8 mouse cellular contexts compared by ENCODE assay signal in the genomic region with DNA sequence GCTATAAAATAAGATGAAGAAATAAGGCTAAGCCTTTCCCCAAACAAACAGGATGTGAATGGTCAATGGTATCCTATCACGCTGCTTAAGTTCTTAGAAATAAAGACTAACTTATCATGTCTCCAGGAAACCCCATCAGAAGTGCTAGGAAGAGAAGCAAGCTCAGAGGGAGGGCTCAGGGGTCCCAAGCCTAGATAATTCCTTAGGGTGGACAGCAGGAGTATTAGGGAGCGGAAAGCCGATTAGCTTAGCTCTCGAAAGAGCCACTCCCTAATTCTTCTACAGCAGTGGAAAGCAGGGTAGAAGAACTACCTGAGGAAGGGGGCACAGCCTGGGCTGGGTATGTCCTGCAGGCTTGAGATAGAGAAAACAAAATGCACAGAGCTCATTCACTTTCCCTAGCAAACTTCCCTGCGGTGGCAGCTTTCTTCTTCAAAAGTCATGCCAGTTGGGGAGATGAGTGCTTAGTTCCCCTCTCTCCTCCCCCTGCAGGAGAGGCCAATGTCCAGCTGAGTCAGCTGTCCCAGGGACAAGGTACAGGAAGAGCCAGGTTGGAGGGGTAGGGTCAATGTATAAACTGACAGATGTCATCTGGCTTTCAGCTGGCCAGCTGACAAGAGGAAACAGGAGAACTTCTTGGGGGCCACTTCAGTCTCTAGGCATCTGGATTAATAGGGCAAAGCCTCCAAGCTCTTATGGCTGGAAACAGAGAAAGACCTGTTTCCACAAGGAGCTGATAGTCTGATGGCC. TPM values are rescaled to one million over a fixed set of nuclear protein-coding genes. Genes with fewer than 3 reads are reported as not detected.
DNase-seq lines count a peak whose midpoint lies in the region; ATAC-seq and TF ChIP-seq lines count a peak whose summit lies in the region.

No protein-coding gene starts in this region.

- H3K27ac ChIP-seq in gastrocnemius, adult 2 months = peak overlapping the region; percentile 93
- no peak overlapping the region for H3K27ac ChIP-seq in cortical plate, adult 2 months (ENCODE audit: insufficient read depth, low read length)
- H3K27ac ChIP-seq in midbrain, embryonic 11.5 days (ENCODE audit: low read depth, low read length) = no peak overlapping the region

- TF ChIP-seq POLR2A in cortical plate, adult 2 months (IDR thresholded peaks at IDR 0.05; ENCODE audit: extremely low read depth, insufficient read depth, low read length) = no peak

- H3K27me3 ChIP-seq in midbrain, embryonic 11.5 days (ENCODE audit: control insufficient read depth, insufficient read depth, low read length) = no peaks in the 10 kb centered on the region

- ATAC-seq in midbrain, embryonic 11.5 days (ENCODE audit: low FRiP score) = no peak
- no peak for ATAC-seq in cerebellum, adult (ENCODE audit: insufficient number of reproducible peaks, low FRiP score, low TSS enrichment)

- no peak for DNase-seq in gastrocnemius, adult 2 months
- DNase-seq in gastrocnemius, postnatal 4 days (ENCODE audit: low spot score in 2 of 2) = no peak
- peak; percentile 84 for DNase-seq in kidney, adult 11 months
- DNase-seq in midbrain, embryonic 11.5 days (ENCODE audit: low spot score, missing footprints) = peak; percentile 72
- no peak for DNase-seq in thymus, postnatal 36 days
- DNase-seq in layer of hippocampus, adult 8-10 months (ENCODE audit: low spot score in 2 of 2) = no peak

- TF ChIP-seq CTCF in gastrocnemius, adult 2 months (IDR thresholded peaks at IDR 0.05) = no peak
- no peak for TF ChIP-seq CTCF in cortical plate, adult 2 months (IDR thresholded peaks at IDR 0.05; ENCODE audit: extremely low read depth, insufficient read depth, low read length)

- peak overlapping the region; percentile 95 for H3K4me2 ChIP-seq in midbrain, embryonic 11.5 days

- peaks cover 8% of the 10 kb centered on the region for H3K4me1 ChIP-seq in cortical plate, adult 2 months (ENCODE audit: control insufficient read depth, insufficient read depth, low read length)
- H3K4me1 ChIP-seq in midbrain, embryonic 11.5 days (ENCODE audit: control insufficient read depth, insufficient read depth, low read length) = peaks cover 27% of the 10 kb centered on the region

- H3K9ac ChIP-seq in midbrain, embryonic 11.5 days (ENCODE audit: low read length) = peak overlapping the region; percentile 36; the same call in 1 of the 2 replicates

- peak overlapping the region; percentile 100 for H3K4me3 ChIP-seq in gastrocnemius, adult 2 months
- peak overlapping the region; percentile 78 for H3K4me3 ChIP-seq in cortical plate, adult 2 months (ENCODE audit: insufficient read depth, low read length)
- peak overlapping the region; percentile 90; the same call in 1 of the 2 replicates for H3K4me3 ChIP-seq in midbrain, embryonic 11.5 days (ENCODE audit: low read depth, low read length)

- intact Hi-C loops in gastrocnemius, adult 2 months (cut with DNase I) = no loop called here

- H3K36me3 ChIP-seq in midbrain, embryonic 11.5 days (ENCODE audit: control insufficient read depth, insufficient read depth, low read length) = peaks cover 8% of the 10 kb centered on the region

- WGBS in midbrain, embryonic 11.5 days = 27% methylated on average over 5 of the region's 5 CpGs

- H3K9me3 ChIP-seq in midbrain, embryonic 11.5 days (ENCODE audit: control insufficient read depth, low read length) = no peaks in the 10 kb centered on the region

RNA-seq across cellular contexts. Expression of a gene that starts 1.8 kb away (rescaled TPM):
- total RNA-seq in gastrocnemius, adult 2 months (2021) = 10 to 100 TPM; 14.9 to 17.8 TPM
- total RNA-seq in gastrocnemius, postnatal 4 days (2021) = 10 to 100 TPM; 10.5 to 12.8 TPM
- 203 and 213 TPM in 2 replicates for polyA plus RNA-seq in cortical plate, adult 2 months (2012; rRNA removed)
- 9.8 and 10.4 TPM in 2 replicates for polyA plus RNA-seq in midbrain, embryonic 11.5 days (2014; fragmentation: Nextera tagmentation; extraction: Ambion mirVana)
- 100 to 1,000 TPM; 177 to 228 (median 205) TPM for total RNA-seq in layer of hippocampus, adult 8-10 months (2022)

RNA-seq across cellular contexts. Expression of a gene that starts 7.6 kb away (rescaled TPM):
- 10 to 100 TPM; 12.3 to 14.1 TPM for total RNA-seq in gastrocnemius, adult 2 months (2021)
- 10 to 100 TPM; 18.4 to 18.8 TPM for total RNA-seq in gastrocnemius, postnatal 4 days (2021)
- polyA plus RNA-seq in cortical plate, adult 2 months (2012; rRNA removed) = 18.0 and 19.3 TPM in 2 replicates
- polyA plus RNA-seq in midbrain, embryonic 11.5 days (2014; fragmentation: Nextera tagmentation; extraction: Ambion mirVana) = 41.8 and 48.9 TPM in 2 replicates
- total RNA-seq in layer of hippocampus, adult 8-10 months (2022) = 10 to 100 TPM; 15.1 to 19.7 (median 16.1) TPM

RNA-seq across cellular contexts. Expression of a gene that starts 12.8 kb away (rescaled TPM):
- total RNA-seq in gastrocnemius, adult 2 months (2021) = 1 to 10 TPM; 6.3 to 6.8 TPM
- total RNA-seq in gastrocnemius, postnatal 4 days (2021) = 10 to 100 TPM; 11.2 to 13.7 TPM
- polyA plus RNA-seq in cortical plate, adult 2 months (2012; rRNA removed) = 27.6 and 33.6 TPM in 2 replicates
- 25.6 and 28.0 TPM in 2 replicates for polyA plus RNA-seq in midbrain, embryonic 11.5 days (2014; fragmentation: Nextera tagmentation; extraction: Ambion mirVana)
- 10 to 100 TPM; 32.0 to 40.3 (median 38.4) TPM for total RNA-seq in layer of hippocampus, adult 8-10 months (2022)

RNA-seq across cellular contexts. Expression of a gene that starts 16.2 kb away (rescaled TPM):
- total RNA-seq in gastrocnemius, adult 2 months (2021) = 1 to 10 TPM; 8.4 to 8.7 TPM
- 10 to 100 TPM; 80.5 to 93.0 TPM for total RNA-seq in gastrocnemius, postnatal 4 days (2021)
- 64.8 and 68.3 TPM in 2 replicates for polyA plus RNA-seq in cortical plate, adult 2 months (2012; rRNA removed)
- 355 and 377 TPM in 2 replicates for polyA plus RNA-seq in midbrain, embryonic 11.5 days (2014; fragmentation: Nextera tagmentation; extraction: Ambion mirVana)
- 10 to 100 TPM; 40.3 to 44.3 (median 41.6) TPM for total RNA-seq in layer of hippocampus, adult 8-10 months (2022)

RNA-seq across cellular contexts. Expression of a gene that starts 25.8 kb away (rescaled TPM):
- total RNA-seq in gastrocnemius, adult 2 months (2021) = 10 to 100 TPM; 21.9 to 29.1 TPM
- total RNA-seq in gastrocnemius, postnatal 4 days (2021) = 10 to 100 TPM; 33.7 to 34.0 TPM
- polyA plus RNA-seq in cortical plate, adult 2 months (2012; rRNA removed) = 30.5 and 31.2 TPM in 2 replicates
- 147 and 158 TPM in 2 replicates for polyA plus RNA-seq in midbrain, embryonic 11.5 days (2014; fragmentation: Nextera tagmentation; extraction: Ambion mirVana)
- 10 to 100 TPM; 20.2 to 26.9 (median 25.3) TPM for total RNA-seq in layer of hippocampus, adult 8-10 months (2022)

Comparison
In these comparisons a context has a peak if more than half of its experiments do, and no peak if none do; other contexts are left out.
1. DNase-seq: peak in kidney, adult 11 months (single experiment) and midbrain, embryonic 11.5 days (single experiment); none in gastrocnemius, adult 2 months (single experiment), gastrocnemius, postnatal 4 days (0 of 2), thymus, postnatal 36 days (0 of 2) and layer of hippocampus, adult 8-10 months (0 of 2).
2. RNA of a gene that starts 1.8 kb away (total RNA-seq): 177 to 228 TPM in layer of hippocampus, adult 8-10 months; 14.9 to 17.8 TPM in gastrocnemius, adult 2 months and 10.5 to 12.8 TPM in gastrocnemius, postnatal 4 days; every median in the first group is over 4 times any median in the second.
3. Peak in every context shown above with its lines, with median percentiles within 50 percentile points of each other: H3K4me3 ChIP-seq.